Mouse (Mus musculus) gastrocnemius, adult 18-20 months (tissue): Measurements from ENCODE around the gene Nom1. TPM values are rescaled to one million over a fixed set of nuclear protein-coding genes. Genes with fewer than 3 reads are reported as not detected.

Experiments
- DNase-seq: peaks from one replicate; pipeline ENCODE4 v3.0.0; 2021; ENCODE audit warnings: low spot score
- total RNA-seq, 2 experiments: library from RNA; stranded (reverse); gene quantifications; 2 replicates each; pipeline ENCODE4 v1.2.3; 2021

The Nom1 gene
- total RNA-seq, 2 experiments from 2014 or later: 10.8 to 11.7 TPM

DNA sequence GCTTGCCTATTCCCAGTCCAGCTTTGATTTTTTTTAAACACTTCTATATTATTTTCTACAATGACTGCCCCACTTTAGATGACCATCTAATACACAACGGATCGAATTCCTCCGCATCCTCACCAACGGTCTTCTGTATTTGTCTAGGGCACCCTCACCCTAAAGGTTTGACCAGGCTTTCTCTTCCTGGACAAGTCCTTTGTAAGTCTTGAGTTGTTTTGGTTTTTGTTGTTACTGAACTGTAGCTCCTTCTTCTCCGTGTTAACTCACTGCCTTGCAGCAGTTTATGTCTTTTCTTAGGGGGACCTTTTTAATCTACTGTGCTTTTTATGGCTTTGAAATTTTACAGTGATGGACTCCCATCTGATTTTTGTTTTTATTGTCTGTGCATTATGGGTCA is 35.8 kb downstream of the Nom1 start:
- no peak for DNase-seq

DNA sequence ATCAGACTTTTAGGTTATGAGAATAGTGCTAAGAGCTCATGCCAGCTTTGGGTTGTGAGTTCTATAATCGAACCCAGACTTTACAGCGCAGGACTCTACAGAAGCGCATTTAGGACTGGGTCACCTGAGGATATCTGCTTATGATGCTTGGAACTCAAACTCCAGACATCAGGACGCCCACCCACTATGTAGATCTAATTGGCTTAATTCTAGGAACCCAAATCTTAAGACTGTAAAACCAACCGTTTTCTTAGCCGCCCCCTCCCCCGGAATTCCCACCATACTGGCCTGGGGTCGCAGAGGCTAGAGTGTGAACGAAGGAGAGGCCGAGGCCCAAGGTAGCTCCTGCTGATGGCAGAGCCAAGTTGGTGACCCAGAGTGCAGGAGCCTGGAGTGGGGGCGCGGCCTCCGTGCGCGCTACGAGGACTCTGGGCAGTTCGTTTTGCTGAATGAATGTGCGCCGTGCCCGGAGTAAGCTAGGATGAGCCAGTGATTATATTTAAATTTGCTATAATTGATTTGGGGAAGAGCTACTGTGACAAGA is 36.5 kb downstream of the Nom1 start:
- DNase-seq: no peak

- DNase-seq: no peak
Measured at GRCm38 (mm10) chr5:29471396-29471795, 36.9 kb downstream of the Nom1 start.

- DNase-seq: no peak
Measured at GRCm38 (mm10) chr5:29471855-29472665, 37.6 kb downstream of the Nom1 start.

DNA sequence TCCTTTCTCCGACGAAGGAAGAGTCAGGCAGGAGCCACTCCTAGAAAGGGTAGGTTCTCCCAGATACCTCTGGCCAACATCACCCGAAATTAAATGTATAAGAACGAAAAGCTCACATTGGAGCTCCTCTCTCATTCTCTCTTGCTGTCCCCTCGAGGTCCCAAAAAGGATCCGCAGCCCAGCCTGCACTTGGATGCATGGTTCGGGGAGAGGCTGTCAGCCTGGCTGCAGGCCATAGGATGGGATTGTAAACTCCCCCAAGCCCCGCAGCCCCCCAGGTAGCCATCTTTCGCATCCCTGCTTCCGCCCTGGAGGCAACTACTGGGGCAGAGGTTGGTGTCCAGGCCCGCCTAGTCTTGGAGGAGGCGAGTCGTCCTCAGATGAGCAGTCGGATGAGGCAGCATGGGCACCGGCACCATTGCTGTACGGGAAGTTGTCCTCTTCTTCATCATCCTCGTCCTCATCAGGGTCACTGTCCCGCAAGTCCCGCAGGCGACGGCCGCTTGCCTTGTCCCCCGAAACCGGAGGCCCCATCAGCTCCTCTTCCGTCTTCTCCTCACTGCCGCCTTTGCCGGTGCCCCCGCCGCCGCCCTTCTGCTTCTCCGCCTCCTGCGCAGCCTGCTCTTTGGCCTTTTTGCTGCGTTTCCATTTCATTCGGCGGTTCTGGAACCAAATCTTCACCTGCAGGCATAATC is 39.2 kb downstream of the Nom1 start:
- no peak for DNase-seq

- DNase-seq: no peak
Measured at GRCm38 (mm10) chr5:29474246-29474960, 39.9 kb downstream of the Nom1 start.

- no peak for DNase-seq
Measured at GRCm38 (mm10) chr5:29475041-29475440, 40.6 kb downstream of the Nom1 start.

DNA sequence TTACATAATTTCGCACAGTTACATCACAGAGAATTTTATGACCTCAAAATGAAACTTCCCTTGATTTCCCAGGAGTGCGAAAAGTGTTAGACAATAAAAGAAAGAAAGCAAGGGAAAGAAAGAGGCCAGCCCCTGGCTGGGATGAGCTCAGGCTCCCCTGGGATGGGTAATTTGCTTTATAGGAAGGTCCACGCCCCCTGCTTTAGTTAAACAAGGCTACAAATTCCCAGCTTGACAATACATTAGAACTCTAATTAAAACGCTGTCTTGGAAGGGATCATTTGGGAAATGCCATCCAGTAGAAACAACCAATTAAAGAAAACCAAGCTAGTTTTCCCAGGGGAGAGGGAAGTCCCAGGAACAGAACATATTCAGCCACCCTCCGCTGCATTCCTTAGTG is 41.1 kb downstream of the Nom1 start:
- DNase-seq: no peak

DNA sequence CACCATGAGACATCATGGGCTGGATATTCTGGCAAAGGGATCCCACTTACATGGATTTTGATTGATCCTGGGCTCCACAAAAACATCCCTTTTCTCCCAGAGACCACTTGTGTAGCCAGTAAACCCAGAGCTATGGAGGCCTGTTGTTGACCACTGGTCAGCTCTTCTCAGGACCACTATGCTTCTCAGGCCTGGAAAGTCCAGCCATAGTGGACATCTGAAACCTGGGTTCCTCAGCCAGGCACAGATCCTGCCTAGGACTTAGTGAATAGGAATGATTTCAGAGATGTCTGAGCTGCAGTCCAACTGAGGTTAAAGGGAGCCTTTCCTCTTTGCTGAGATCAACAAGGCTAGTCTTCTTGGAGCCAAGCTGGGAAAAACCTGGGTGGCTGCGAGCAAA is 41.6 kb downstream of the Nom1 start:
- DNase-seq: no peak

GRCm38 (mm10) chr5:29477474-29478207 is 43.2 kb downstream of the Nom1 start:
- no peak for DNase-seq

DNA sequence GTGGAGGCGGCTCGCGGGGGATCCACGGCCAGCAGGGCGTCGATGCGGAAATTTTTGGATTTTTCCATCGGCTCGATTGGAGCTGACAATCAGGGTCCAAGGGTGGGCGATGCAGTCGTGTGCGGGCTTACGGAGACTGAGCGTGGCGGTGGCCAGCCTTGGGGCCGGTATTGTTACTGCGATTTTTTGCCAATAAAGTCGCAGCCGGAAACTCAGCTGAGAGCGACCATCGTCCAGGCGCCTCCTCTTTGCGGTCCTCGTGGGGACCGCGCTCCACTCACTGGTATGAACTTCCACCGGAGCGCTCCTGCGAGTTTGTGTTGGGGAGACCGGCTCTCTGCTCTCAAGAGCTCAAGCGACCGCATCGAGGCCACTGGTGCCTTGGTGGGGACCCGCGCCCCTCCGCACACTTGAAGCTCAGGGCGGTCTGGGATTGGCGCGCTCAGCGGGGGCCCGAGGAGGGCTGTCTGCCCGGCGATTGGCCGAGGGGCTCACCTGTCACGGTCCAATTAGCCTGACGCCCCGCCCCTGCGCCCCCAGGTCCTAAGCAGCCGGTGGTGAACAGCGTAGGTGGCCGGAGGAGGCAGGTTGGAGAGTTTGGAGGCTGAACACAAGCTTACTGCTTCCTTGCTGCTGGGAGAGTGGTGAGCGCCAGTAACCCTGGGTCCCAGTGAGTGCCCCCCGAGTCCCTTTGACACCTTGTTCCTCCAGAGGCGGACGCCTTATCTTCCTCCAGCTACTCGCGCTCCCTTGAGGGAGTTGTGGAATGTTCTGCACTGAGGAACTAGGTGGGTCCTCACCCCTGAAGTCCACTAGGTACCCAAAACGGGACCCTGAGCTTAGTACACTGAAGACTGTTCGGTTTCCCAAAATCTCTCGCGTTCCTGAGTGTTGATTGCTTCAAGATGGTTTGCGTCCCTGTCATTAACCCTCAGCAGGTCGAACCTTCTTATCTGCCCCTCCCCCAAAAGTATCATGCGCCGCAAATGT is 44.0 kb downstream of the Nom1 start, which contains the start of gene Mnx1:
Gene Mnx1, minus strand, starts transcription at position 263 of the 990 bp plus-strand sequence.
- no peak for DNase-seq

GRCm38 (mm10) chr5:29479198-29479593 is 44.7 kb downstream of the Nom1 start:
- no peak for DNase-seq

DNA sequence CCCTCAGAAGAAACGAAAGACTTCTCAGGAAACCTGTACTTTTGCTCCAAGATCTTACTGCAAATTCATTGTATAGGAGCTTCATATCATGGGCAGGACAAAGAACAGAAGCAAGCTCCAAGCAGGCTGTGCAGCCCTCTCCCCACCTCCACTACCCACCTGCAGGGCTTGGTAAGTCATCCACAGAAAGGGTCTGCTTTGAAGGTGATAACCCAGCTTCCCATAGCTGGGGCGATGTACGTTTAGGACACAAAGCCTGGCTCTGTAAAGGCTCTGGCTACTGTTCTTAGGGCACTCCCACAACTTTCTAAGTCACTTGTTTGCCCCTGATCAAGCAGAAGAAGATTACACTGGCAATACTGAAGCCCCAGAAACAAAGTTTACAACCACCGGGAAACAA is 49.3 kb downstream of the Nom1 start:
- no peak for DNase-seq

DNA sequence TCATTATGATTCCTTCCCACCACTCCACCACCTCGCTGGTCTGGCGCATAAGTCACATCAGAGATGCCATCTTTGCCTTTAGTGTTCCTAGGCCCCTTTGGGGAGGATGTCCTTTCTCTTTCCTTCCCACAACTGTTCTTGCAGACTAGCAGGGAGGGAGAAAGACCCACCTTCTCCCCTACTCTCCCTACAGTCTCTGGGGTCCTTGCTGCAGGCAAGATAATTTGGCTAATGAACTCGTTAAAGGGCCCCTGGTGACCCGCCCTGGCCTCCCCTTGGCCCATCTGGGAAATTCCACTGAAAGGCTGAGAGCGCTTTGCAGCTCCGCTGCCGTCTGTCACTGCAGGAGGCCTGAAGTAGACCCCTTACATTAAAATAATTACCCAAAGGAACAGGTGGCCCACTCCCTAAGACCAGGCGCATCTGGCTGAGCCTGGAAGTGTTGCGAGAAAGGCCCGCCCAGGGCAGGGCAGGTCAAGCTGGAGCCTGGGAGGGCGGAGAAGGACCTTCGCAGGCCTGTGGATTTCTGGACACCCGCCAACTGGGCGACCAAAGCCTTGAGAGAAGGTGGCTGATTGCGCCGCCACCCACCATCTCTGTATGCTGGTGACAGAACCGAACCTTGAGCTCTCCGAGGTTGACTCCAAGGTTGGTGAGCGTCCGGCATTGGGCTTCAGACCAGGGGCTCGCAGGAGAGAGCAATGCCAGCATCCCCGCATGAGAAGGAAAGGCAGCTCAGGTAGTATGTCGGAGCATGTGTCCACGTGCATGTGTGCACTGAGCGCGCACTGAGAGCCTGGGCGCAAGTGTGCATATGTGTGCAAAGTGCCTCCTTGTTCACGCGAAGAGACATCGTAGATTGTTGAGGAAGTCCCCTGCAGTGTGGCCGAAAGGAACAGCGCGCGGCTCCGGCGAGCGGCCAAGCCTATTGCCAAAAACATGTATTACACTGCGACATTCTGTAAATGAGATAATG is 50.8 kb downstream of the Nom1 start:
- no peak for DNase-seq

GRCm38 (mm10) chr5:29485941-29486320 is 51.5 kb downstream of the Nom1 start:
- no peak for DNase-seq

- no peak for DNase-seq
Measured at GRCm38 (mm10) chr5:29487321-29487720, 52.9 kb downstream of the Nom1 start.

GRCm38 (mm10) chr5:29507013-29507412 is 72.5 kb downstream of the Nom1 start:
- no peak for DNase-seq
